In genomic region chr8:113985471-113985870, GRCm38 (mm10) we compare ENCODE assay signal across 12 mouse cellular contexts.
DNase-seq lines count a peak whose midpoint lies in the region; ATAC-seq lines count a peak whose summit lies in the region.
"Had no signal": no experiment of that assay in that cellular context is flagged by ENCODE, and none has a peak within 500 bp of the region (broad histone marks: within the 10 kb centered on the region; RNA-seq: fewer than 3 reads in every experiment).

No protein-coding gene starts in this region.

- H3K36me3 ChIP-seq in hindbrain, embryonic 15.5 days = no peaks in the 10 kb centered on the region
- no peaks in the 10 kb centered on the region for H3K36me3 ChIP-seq in hindbrain, embryonic 12.5 days
- H3K36me3 ChIP-seq: heart, embryonic 15.5 days; midbrain, embryonic 13.5 days had no signal

- H3K27me3 ChIP-seq in hindbrain, embryonic 15.5 days = no peaks in the 10 kb centered on the region
- 0 out of 2 replicates have a peak, but pooled peaks cover 4% of the 10 kb centered on the region for H3K27me3 ChIP-seq in hindbrain, embryonic 12.5 days
- H3K27me3 ChIP-seq: midbrain, embryonic 13.5 days had no signal

- H3K27ac ChIP-seq in hindbrain, embryonic 15.5 days (replicated peaks) = no peak overlapping the region
- no peak overlapping the region for H3K27ac ChIP-seq in hindbrain, embryonic 12.5 days
- H3K27ac ChIP-seq in brown adipose tissue, adult 24 weeks (replicated peaks; ENCODE audit: low read depth, low read length) = peak overlapping the region; percentile 91
- H3K27ac ChIP-seq: heart, embryonic 15.5 days; layer of hippocampus, adult 2 months; midbrain, embryonic 13.5 days had no signal

- H3K4me1 ChIP-seq in hindbrain, embryonic 15.5 days (replicated peaks) = peaks cover 8% of the 10 kb centered on the region
- H3K4me1 ChIP-seq in hindbrain, embryonic 12.5 days = peaks cover 12% of the 10 kb centered on the region
- H3K4me1 ChIP-seq in brown adipose tissue, adult 24 weeks (ENCODE audit: control insufficient read depth, insufficient read depth, insufficient read length, low read length) = peaks cover 5% of the 10 kb centered on the region
- H3K4me1 ChIP-seq: heart, embryonic 15.5 days had no signal

- ATAC-seq in hindbrain, embryonic 15.5 days (ENCODE audit: low FRiP score, low read depth) = no peak
- no peak for ATAC-seq in hindbrain, embryonic 12.5 days (ENCODE audit: low FRiP score)
- ATAC-seq in granulocyte monocyte progenitor cell, adult 5-6 weeks (replicated peaks; ENCODE audit: poor library complexity, severe bottlenecking) = peak; percentile 79
- ATAC-seq: midbrain, embryonic 13.5 days had no signal

- WGBS in hindbrain, embryonic 15.5 days = 48% methylated on average over 11 of the region's 11 CpGs
- WGBS in hindbrain, embryonic 12.5 days = 42% methylated on average over 11 of the region's 11 CpGs

- peak overlapping the region; percentile 1; the same call in 1 of the 2 replicates for H3K4me2 ChIP-seq in hindbrain, embryonic 15.5 days
- H3K4me2 ChIP-seq in hindbrain, embryonic 12.5 days (replicated peaks) = no peak overlapping the region
- H3K4me2 ChIP-seq: heart, embryonic 15.5 days; liver, embryonic 11.5 days; midbrain, embryonic 13.5 days had no signal

- no peak overlapping the region for H3K9ac ChIP-seq in hindbrain, embryonic 15.5 days
- no peak overlapping the region for H3K9ac ChIP-seq in hindbrain, embryonic 12.5 days
- H3K9ac ChIP-seq: heart, embryonic 15.5 days; midbrain, embryonic 13.5 days had no signal

- H3K4me3 ChIP-seq in hindbrain, embryonic 15.5 days = no peak overlapping the region
- H3K4me3 ChIP-seq in hindbrain, embryonic 12.5 days = no peak overlapping the region
- peak overlapping the region; percentile 28 for H3K4me3 ChIP-seq in brown adipose tissue, adult 24 weeks (ENCODE audit: insufficient read depth, low read depth, low read length)
- H3K4me3 ChIP-seq: heart, embryonic 15.5 days; layer of hippocampus, adult 2 months; midbrain, embryonic 13.5 days had no signal

- H3K9me3 ChIP-seq in hindbrain, embryonic 15.5 days = no peaks in the 10 kb centered on the region
- no peaks in the 10 kb centered on the region for H3K9me3 ChIP-seq in hindbrain, embryonic 12.5 days (replicated peaks)
- H3K9me3 ChIP-seq: heart, embryonic 15.5 days; midbrain, embryonic 13.5 days had no signal

- DNase-seq in lung, postnatal 10 days = peak; percentile 6
- no peak for DNase-seq in spleen, postnatal 14 days (ENCODE audit: low spot score in 2 of 2)
- DNase-seq in frontal cortex, postnatal 25 days (ENCODE audit: low spot score in 2 of 2) = no peak
- no peak for DNase-seq in MN1 (ENCODE audit: low spot score)
